Mouse (Mus musculus): Measurements from ENCODE around the gene Nprl3. TPM values are rescaled to one million over a fixed set of nuclear protein-coding genes. Genes with fewer than 3 reads are reported as not detected.
A peak's percentile ranks its signal among the peaks of the same experiment; 100 is the strongest.
"Not testable (repeated sequence)": the region's sequence is repeated elsewhere in the genome, so short reads cannot be mapped to it uniquely, and the experiment has no call there.

Gene Nprl3
- total RNA-seq, 1 experiment from 2014 or later, result 45.3 TPM

DNA sequence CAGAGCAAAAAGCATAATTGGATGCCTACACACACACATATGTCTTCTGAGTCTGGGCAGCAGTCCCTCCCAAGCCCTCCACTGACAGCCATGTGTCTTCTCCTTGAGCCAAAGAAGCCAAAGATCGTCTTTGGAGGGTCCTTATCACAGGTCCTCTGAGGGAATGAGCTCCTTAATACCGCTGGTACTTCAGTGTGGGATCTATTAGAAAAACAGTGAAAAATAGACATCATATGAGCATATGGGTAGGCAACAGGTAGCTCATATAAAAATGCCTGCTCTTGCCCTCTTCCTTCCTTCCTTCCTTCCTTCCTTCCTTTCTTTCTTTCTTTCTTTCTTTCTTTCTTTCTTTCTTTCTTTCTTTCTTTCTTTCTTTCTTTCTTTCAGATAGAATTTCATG lies 17.1 kb upstream of the Nprl3 start:
- DNase-seq, result not testable (repeated sequence)

DNA sequence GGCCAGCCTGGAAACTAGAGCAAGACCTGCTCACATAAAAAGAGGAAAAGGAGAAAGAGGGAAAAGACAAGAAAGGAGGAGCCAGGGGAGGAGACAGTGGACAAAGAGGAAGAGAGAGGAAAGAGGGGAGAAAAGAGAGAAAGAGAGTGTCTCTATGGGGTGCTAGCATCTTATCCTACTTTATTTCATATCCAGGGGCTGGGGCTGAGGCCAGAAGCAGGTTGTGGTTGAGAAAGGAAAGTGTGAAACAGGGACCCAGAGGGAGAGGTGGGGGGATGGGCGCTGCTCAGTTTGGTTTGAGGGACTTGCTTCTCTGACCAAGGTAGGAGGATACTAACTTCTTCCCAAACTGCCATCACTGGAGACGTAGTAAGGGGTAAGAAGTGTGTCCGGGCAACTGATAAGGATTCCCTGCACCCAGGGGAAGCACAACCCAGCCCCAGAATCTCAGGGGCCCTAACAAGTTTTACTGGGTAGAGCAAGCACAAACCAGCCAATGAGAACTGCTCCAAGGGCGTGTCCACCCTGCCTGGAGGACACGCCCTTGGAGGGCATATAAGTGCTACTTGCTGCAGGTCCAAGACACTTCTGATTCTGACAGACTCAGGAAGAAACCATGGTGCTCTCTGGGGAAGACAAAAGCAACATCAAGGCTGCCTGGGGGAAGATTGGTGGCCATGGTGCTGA lies 15.7 kb upstream of the Nprl3 start, which contains the start of gene Hba-a1:
Hba-a1 (plus strand) TSS at position 421 of the 687 bp plus-strand sequence.
- not testable (repeated sequence) for DNase-seq

GRCm38 (mm10) chr11:32281416-32282144 lies 14.1 kb upstream of the Nprl3 start:
- DNase-seq, result no peak

DNA sequence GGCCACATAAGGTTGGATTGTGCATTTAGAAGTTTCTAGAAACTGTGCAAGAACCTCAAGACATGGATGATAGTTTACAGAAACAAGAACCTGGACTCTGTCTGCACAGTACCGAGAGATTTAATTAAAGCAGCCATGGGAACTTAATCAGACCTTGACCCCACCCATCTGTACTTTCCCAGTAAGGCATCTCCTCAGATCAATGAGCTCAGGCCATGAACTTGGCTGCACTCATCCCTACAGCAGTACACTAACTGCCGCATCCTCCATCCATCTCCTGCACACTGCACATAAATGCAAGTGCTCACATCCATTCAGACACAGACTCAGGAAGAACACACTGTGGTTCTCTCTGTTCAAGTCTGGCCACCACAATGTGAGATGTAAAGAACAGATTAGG lies 13.1 kb upstream of the Nprl3 start:
- no peak for DNase-seq

DNA sequence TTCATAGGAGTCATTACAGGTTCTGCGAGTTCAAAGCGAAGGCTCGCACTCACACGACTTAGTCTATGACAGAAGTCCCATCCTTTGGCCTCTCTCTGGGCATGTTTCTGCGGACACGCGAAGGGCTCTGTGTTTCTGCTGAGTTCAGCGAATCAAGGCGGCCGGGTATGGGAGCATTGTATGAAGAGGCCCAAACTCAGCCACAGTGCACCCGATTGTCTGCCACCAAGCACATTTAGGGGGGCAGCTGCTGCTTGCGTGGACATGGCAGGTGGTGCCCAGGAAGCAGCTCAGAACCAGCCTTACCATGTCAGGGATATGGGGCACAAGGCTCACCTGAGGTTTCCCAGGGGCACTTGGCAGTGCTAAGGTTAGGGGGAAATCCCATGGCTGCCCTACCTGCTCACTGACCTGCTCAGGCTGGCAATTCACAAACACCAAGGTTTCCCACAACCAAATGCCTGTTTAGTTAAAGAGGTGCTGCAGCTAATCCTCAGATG lies 11.0 kb upstream of the Nprl3 start:
- no peak for DNase-seq

- no peak for DNase-seq
Measured at GRCm38 (mm10) chr11:32277736-32278457, 10.4 kb upstream of the Nprl3 start.

DNA sequence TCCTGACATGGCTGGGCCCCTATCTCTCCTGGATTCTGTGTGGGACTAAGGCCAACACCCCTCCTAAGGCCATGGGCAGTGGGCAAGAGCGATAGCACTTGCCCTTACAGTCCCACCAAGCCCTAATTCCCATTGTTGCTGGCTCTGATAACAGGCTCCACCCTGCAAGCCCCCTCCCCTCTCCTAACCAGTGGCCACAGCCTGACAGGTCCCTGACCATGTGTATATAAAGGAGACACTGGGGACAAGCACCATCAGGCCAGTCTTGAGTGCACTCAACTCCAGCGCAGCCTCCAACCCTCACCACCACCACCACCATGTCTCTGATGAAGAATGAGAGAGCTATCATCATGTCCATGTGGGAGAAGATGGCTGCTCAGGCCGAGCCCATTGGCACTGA lies 8.8 kb upstream of the Nprl3 start, which contains the start of gene Hba-x:
Hba-x (plus strand) TSS at position 54 of the 400 bp plus-strand sequence.
- DNase-seq, result no peak

GRCm38 (mm10) chr11:32271178-32271577 lies 3.7 kb upstream of the Nprl3 start:
- no peak for DNase-seq

DNA sequence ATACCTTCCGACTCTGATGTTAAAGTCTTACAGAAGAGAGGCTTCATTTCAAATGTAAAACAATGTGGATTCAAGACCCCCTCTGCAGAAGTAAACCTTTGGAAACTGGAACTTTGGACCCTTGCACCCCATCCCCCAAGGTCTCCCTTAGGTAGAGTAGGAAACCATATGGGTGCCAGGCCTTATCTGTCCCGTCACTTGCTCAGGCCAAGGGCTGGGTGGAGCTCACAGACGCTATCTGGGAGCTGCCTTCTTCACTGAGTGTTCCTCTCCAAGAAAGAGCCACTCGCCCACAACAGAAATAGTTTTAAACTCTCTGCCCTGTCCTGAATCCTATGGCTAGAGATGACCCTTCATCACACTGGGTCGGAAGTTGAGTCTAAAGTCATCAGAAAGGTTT lies 1.4 kb upstream of the Nprl3 start:
- no peak for DNase-seq

DNA sequence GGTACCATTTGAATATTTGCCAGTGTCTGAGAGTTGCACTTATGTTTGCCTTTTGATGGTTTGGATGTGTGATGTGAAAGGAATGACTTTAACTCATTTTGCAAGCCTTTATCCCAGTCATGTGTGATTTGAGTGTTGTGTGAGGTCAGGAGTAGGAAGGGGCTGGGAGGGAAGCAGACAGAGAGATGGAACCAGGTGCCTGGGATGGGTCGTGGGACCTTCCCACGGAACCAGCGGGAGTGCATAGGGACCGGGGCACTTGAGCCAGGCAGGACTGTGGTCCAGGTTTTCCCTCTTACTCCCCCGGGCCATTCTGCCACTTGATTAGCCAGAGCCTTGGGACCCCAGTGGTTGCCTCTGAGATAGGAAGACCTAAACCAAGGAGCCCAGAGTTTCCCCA lies 457 bp upstream of the Nprl3 start:
- DNase-seq, result no peak

GRCm38 (mm10) chr11:32266776-32267175 lies 731 bp downstream of the Nprl3 start:
- DNase-seq, result no peak

DNA sequence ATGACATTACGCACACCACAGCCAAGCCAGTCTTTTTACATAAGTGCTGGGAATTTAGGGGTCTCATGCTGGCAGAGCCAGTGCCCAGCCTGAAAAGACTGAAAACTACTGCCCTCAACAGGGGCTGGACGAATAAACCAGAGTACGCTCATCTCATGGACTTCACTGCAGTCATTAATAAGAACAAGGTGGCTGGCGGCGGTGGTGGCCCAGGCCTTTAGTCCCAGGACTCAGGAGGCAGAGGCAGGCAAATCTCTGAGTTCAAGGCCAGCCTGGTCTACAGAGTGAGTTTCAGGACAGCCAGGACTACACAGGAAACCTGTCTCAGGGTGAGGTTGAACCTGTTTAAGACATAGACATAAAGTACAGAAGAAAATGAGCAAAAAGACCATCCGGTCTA lies 1.3 kb downstream of the Nprl3 start:
- no peak for DNase-seq

DNA sequence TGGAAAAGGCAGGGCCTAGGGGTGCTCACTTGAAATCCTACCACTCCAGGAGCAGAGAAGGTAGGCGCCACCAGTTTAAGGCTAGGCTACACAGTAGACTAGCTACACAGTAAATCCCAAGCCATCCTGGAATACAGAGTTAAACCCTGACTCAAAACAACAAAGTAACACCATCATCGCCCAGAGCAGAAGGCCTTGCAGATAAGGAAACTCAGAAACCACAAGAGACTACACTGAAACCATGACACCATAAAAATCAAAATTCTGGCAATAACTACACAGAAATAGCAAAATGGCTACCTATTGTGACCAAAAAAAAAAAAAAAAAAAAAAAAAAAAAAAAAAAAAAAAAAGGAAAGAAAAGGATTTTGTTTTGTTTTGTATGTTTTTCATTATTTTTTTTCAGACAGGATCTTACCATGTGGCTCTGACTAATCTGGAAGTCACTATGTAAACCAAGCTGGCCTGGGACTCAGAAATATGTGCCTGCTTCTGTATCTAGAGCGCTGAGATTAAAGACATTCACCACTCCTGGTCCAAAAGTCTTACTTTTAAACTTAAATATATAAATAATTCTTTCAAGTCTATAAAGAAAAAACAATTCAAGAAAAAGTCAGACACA lies 2.3 kb downstream of the Nprl3 start:
- DNase-seq, result no peak

DNA sequence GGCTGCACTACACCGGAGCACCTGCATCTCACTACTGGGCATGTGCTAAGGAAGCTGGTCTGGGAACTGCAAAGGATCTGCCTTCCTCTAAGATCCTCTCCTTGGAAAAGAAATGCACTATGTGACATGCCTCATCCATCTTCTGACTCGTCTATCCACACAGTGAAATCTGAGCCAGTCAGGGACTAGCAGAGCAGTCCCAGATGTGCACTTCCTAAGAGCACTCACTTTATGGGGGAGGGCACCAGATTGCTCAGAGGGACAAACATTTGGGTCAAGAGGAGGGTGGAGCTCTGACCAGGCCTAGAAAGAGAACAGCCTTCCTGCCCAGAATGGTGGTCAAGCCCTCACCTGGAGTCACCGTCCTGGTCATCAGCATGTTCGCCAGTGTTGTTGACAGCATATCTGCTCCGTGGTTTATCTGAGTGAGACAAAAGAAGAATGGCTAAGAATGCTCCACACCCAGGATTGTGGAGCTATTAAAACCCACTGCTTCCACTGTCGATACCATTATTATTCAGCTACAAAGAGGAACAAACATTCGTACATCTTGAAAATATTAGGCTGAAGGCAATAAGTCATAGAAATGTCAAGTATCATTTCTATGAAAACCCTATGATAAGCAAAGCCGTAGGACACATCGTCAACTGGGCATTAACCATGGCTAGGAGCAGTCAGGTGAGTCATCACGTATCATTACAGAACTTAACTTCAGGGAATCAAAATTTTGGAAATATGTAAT lies 4.7 kb downstream of the Nprl3 start:
- DNase-seq, result peak; percentile 24

GRCm38 (mm10) chr11:32256566-32256965 lies 10.9 kb downstream of the Nprl3 start:
- no peak for DNase-seq

GRCm38 (mm10) chr11:32256146-32256545 lies 11.4 kb downstream of the Nprl3 start:
- DNase-seq, result no peak

DNA sequence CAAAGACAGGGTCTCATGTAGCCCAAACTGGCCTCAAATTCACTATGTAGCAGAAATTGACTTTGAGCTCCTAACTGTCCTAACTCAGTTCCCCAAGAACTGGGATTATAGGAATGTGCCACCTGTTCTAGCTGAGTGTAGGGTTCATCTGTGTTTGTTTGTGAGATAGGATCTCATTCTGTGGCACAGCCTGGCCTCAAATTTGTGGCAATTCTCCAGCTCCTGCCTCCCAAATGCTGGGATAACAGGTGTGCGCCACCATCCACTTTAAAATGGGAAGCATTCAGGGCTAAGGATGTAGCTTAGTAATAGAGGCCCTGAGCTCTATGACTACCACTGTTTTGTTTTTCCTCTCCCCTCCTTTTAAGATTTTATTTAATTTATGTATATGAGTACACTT lies 14.4 kb downstream of the Nprl3 start:
- DNase-seq, result no peak

- no peak for DNase-seq
Measured at GRCm38 (mm10) chr11:32250880-32251763, 16.4 kb downstream of the Nprl3 start.

GRCm38 (mm10) chr11:32248350-32248749 lies 19.2 kb downstream of the Nprl3 start:
- DNase-seq, result no peak

GRCm38 (mm10) chr11:32247068-32247467 lies 20.4 kb downstream of the Nprl3 start:
- DNase-seq, result no peak

DNA sequence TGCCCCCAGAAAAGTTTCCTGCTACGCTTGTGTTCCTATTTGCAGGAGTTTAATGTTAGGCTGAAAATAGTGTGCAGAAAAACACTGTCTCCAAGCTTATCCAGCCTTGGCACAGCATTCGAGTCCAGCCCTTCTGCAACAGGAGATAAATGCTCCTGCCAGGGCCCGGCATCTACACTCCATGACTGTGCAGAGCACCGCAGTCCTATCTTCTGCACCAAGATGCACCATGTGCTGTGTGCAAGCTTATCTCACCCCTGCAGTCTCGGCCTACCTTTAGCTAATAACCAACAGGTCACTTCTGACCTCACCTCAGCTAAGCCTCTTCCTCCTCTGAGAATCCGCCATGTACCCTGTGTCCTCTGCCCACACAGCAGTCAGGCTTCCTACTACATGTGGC lies 21.9 kb downstream of the Nprl3 start:
- no peak for DNase-seq
